In genomic region chr2:144381293-144381692, GRCm38 (mm10) we compare ENCODE assay signal across 17 mouse cellular contexts. TPM values are rescaled to one million over a fixed set of nuclear protein-coding genes. Genes with fewer than 3 reads are reported as not detected.
DNase-seq lines count a peak whose midpoint lies in the region; ATAC-seq and TF ChIP-seq lines count a peak whose summit lies in the region.
"Had no signal": no experiment of that assay in that cellular context is flagged by ENCODE, and none has a peak within 500 bp of the region (broad histone marks: within the 10 kb centered on the region; RNA-seq: fewer than 3 reads in every experiment).

No protein-coding gene starts in this region.

- H3K27ac ChIP-seq in lung, embryonic 16.5 days (ENCODE audit: low read length) = no peak overlapping the region; the same call in 1 of the 2 replicates
- H3K27ac ChIP-seq in stomach, postnatal 0 days (replicated peaks) = peak overlapping the region; percentile 49; the same call in 1 of the 2 replicates
- no peak overlapping the region for H3K27ac ChIP-seq in forebrain, embryonic 11.5 days (ENCODE audit: low read depth, low read length)
- H3K27ac ChIP-seq: embryonic facial prominence, embryonic 15.5 days; forebrain, embryonic 13.5 days; lung, embryonic 15.5 days had no signal

- H3K27me3 ChIP-seq in lung, embryonic 16.5 days (ENCODE audit: control insufficient read depth, insufficient read depth, low read depth, low read length) = no peaks in the 10 kb centered on the region
- H3K27me3 ChIP-seq in stomach, postnatal 0 days (ENCODE audit: control insufficient read depth, insufficient read depth, low read length) = no peaks in the 10 kb centered on the region
- H3K27me3 ChIP-seq in forebrain, embryonic 11.5 days (ENCODE audit: control insufficient read depth, insufficient read depth, low read length) = no peaks in the 10 kb centered on the region
- H3K27me3 ChIP-seq: embryonic facial prominence, embryonic 15.5 days; forebrain, embryonic 13.5 days; lung, embryonic 15.5 days; Patski had no signal

- no peaks in the 10 kb centered on the region for H3K9me3 ChIP-seq in lung, embryonic 16.5 days (ENCODE audit: control insufficient read depth, low read length)
- no peaks in the 10 kb centered on the region for H3K9me3 ChIP-seq in stomach, postnatal 0 days (ENCODE audit: control insufficient read depth, low read length)
- no peaks in the 10 kb centered on the region for H3K9me3 ChIP-seq in forebrain, embryonic 11.5 days (ENCODE audit: control insufficient read depth, low read length)
- H3K9me3 ChIP-seq: embryonic facial prominence, embryonic 15.5 days; forebrain, embryonic 13.5 days; lung, embryonic 15.5 days had no signal

- H3K4me2 ChIP-seq in lung, embryonic 16.5 days (ENCODE audit: low read depth, low read length) = no peak overlapping the region
- no peak overlapping the region for H3K4me2 ChIP-seq in stomach, postnatal 0 days (replicated peaks; ENCODE audit: low read depth)
- H3K4me2 ChIP-seq in forebrain, embryonic 11.5 days (ENCODE audit: low read depth, low read length, severe bottlenecking) = no peak overlapping the region
- H3K4me2 ChIP-seq: embryonic facial prominence, embryonic 15.5 days; forebrain, embryonic 13.5 days; lung, embryonic 15.5 days had no signal

- no peak for TF ChIP-seq CTCF in lung, adult 2 months (IDR thresholded peaks at IDR 0.05; ENCODE audit: insufficient read depth, low read length)
- no peak for TF ChIP-seq CTCF in stomach, postnatal 0 days (IDR thresholded peaks at IDR 0.05; ENCODE audit: low read depth)

- no peaks in the 10 kb centered on the region for H3K4me1 ChIP-seq in lung, embryonic 16.5 days (replicated peaks; ENCODE audit: control insufficient read depth, insufficient read depth, low read length)
- H3K4me1 ChIP-seq in lung, adult 2 months (ENCODE audit: control insufficient read depth, insufficient read depth, low read length) = peaks cover 4% of the 10 kb centered on the region; the same call in 1 of the 2 replicates
- H3K4me1 ChIP-seq in stomach, postnatal 0 days (replicated peaks; ENCODE audit: control insufficient read depth, insufficient read depth) = no peaks in the 10 kb centered on the region
- no peaks in the 10 kb centered on the region for H3K4me1 ChIP-seq in forebrain, embryonic 11.5 days (replicated peaks; ENCODE audit: control insufficient read depth, insufficient read depth, low read length)
- H3K4me1 ChIP-seq: embryonic facial prominence, embryonic 15.5 days; forebrain, embryonic 13.5 days; lung, embryonic 15.5 days had no signal

- no peak for TF ChIP-seq EP300 in stomach, postnatal 0 days (optimal IDR thresholded peaks at IDR 0.05)

- no peak overlapping the region for H3K9ac ChIP-seq in lung, embryonic 16.5 days (ENCODE audit: low read length)
- H3K9ac ChIP-seq in stomach, postnatal 0 days (ENCODE audit: low read length) = no peak overlapping the region
- no peak overlapping the region for H3K9ac ChIP-seq in forebrain, embryonic 11.5 days (ENCODE audit: low read length)
- H3K9ac ChIP-seq: embryonic facial prominence, embryonic 15.5 days; forebrain, embryonic 13.5 days; lung, embryonic 15.5 days had no signal

- no peak for TF ChIP-seq POLR2A in lung, adult 2 months (IDR thresholded peaks at IDR 0.05; ENCODE audit: borderline replicate concordance, extremely low read depth, low read depth, low read length)

- peaks cover 38% of the 10 kb centered on the region for H3K36me3 ChIP-seq in lung, embryonic 16.5 days (ENCODE audit: control insufficient read depth, insufficient read depth, low read length)
- peaks cover 19% of the 10 kb centered on the region for H3K36me3 ChIP-seq in stomach, postnatal 0 days (ENCODE audit: control insufficient read depth, insufficient read depth, low read length)
- peaks cover 9% of the 10 kb centered on the region for H3K36me3 ChIP-seq in forebrain, embryonic 11.5 days (ENCODE audit: control insufficient read depth, insufficient read depth, low read length)

- WGBS in lung, embryonic 16.5 days = 78% methylated on average over 3 of the region's 3 CpGs
- 49% methylated on average over 3 of the region's 3 CpGs for WGBS in lung, adult 2 months
- 66% methylated on average over 3 of the region's 3 CpGs for WGBS in stomach, postnatal 0 days
- WGBS in forebrain, embryonic 11.5 days = 89% methylated on average over 3 of the region's 3 CpGs

- no peak for DNase-seq in frontal cortex, postnatal 10 days (ENCODE audit: low spot score in 2 of 2)
- no peak for DNase-seq in lung, adult 2 months
- peak; percentile 55 to 63 for DNase-seq in cerebellum, postnatal 10 days
- no peak for DNase-seq in stomach, postnatal 0 days (ENCODE audit: low spot score)
- no peak for DNase-seq in embryo, embryonic 10.5 days (ENCODE audit: low spot score)
- no peak for DNase-seq in forebrain, embryonic 11.5 days (ENCODE audit: low spot score)
- DNase-seq: kidney, postnatal 10 days; liver; thymus, postnatal 14 days had no signal

- no peak overlapping the region for H3K4me3 ChIP-seq in lung, embryonic 16.5 days (ENCODE audit: low read length)
- no peak overlapping the region for H3K4me3 ChIP-seq in lung, adult 2 months (replicated peaks; ENCODE audit: extremely low read depth, low read depth, low read length)
- H3K4me3 ChIP-seq in stomach, postnatal 0 days (ENCODE audit: low read depth, low read length) = no peak overlapping the region
- H3K4me3 ChIP-seq in forebrain, embryonic 11.5 days (ENCODE audit: low read depth, low read length) = no peak overlapping the region
- H3K4me3 ChIP-seq: embryonic facial prominence, embryonic 15.5 days; forebrain, embryonic 13.5 days; lung, embryonic 15.5 days had no signal

- peak; percentile 64 for ATAC-seq in frontal cortex, adult (ENCODE audit: low TSS enrichment)
- ATAC-seq in lung, embryonic 16.5 days (ENCODE audit: low read depth) = peak; percentile 26; the same call in 1 of the 2 replicates
- no peak for ATAC-seq in stomach, postnatal 0 days (ENCODE audit: low FRiP score, low TSS enrichment)
- ATAC-seq in forebrain, embryonic 11.5 days (replicated peaks; ENCODE audit: low FRiP score) = no peak
- ATAC-seq: forebrain, embryonic 13.5 days; Patski had no signal

RNA-seq across cellular contexts. Expression of gene Pet117, which starts 12.5 kb away (rescaled TPM):
- 2.4 and 4.1 TPM in 2 replicates for polyA plus RNA-seq in lung, embryonic 16.5 days (2015; fragmentation: Nextera tagmentation; extraction: Ambion mirVana)
- polyA plus RNA-seq in lung, adult 2 months (2012; rRNA removed) = not detected in 2 replicates
- polyA plus RNA-seq in stomach, postnatal 0 days (2015; fragmentation: Nextera tagmentation; extraction: Ambion mirVana) = 2.4 and 2.5 TPM in 2 replicates
- polyA plus RNA-seq in forebrain, embryonic 11.5 days (2014; fragmentation: Nextera tagmentation; extraction: Ambion mirVana) = 4.7 TPM in 1 of 2 replicates, not detected in the other
- polyA plus RNA-seq: neural tube, embryonic 11.5 days had no signal

RNA-seq across cellular contexts. Expression of gene Kat14, which starts 12.5 kb away (rescaled TPM):
- 36.4 and 36.9 TPM in 2 replicates for polyA plus RNA-seq in lung, embryonic 16.5 days (2015; fragmentation: Nextera tagmentation; extraction: Ambion mirVana)
- 22.0 and 28.6 TPM in 2 replicates for polyA plus RNA-seq in lung, adult 2 months (2012; rRNA removed)
- 20.9 and 21.4 TPM in 2 replicates for polyA plus RNA-seq in stomach, postnatal 0 days (2015; fragmentation: Nextera tagmentation; extraction: Ambion mirVana)
- polyA plus RNA-seq in forebrain, embryonic 11.5 days (2014; fragmentation: Nextera tagmentation; extraction: Ambion mirVana) = 39.9 and 44.9 TPM in 2 replicates

RNA-seq across cellular contexts. Expression of gene Ovol2, which starts 49.3 kb away (rescaled TPM):
- 3.7 and 4.1 TPM in 2 replicates for polyA plus RNA-seq in lung, embryonic 16.5 days (2015; fragmentation: Nextera tagmentation; extraction: Ambion mirVana)
- polyA plus RNA-seq in lung, adult 2 months (2012; rRNA removed) = 6.7 and 7.4 TPM in 2 replicates
- 9.8 and 11.9 TPM in 2 replicates for polyA plus RNA-seq in stomach, postnatal 0 days (2015; fragmentation: Nextera tagmentation; extraction: Ambion mirVana)
- 0.24 TPM in 1 of 2 replicates, not detected in the other for polyA plus RNA-seq in forebrain, embryonic 11.5 days (2014; fragmentation: Nextera tagmentation; extraction: Ambion mirVana)
- polyA plus RNA-seq: forebrain, embryonic 13.5 days; midbrain, postnatal 0 days; neural tube, embryonic 11.5 days; Patski had no signal

Comparison
In these comparisons a context has a peak if more than half of its experiments do, and no peak if none do; other contexts are left out.
1. ATAC-seq: peak in frontal cortex, adult (single experiment) and lung, embryonic 16.5 days (single experiment); none in stomach, postnatal 0 days (single experiment) and forebrain, embryonic 11.5 days (single experiment).
2. DNase-seq: peak in cerebellum, postnatal 10 days (2 of 2); none in frontal cortex, postnatal 10 days (0 of 2), lung, adult 2 months (single experiment), stomach, postnatal 0 days (single experiment), embryo, embryonic 10.5 days (single experiment) and forebrain, embryonic 11.5 days (single experiment).